Mouse (Mus musculus) embryonic facial prominence, embryonic 10.5 days (tissue): ENCODE results near the gene Atp4b. TPM values are rescaled to one million over a fixed set of nuclear protein-coding genes. Genes with fewer than 3 reads are reported as not detected.

Experiments
- DNase-seq: peaks from one replicate; pipeline ENCODE4 v3.0.0-alpha.2; 2017; ENCODE audit warnings: low spot score
- H3K27ac ChIP-seq: fragments of 300-500 bp; sonication (generic); replicated peaks from 2 replicates; pipeline ENCODE4 v1.5.1; 2016; ENCODE audit warnings: mild to moderate bottlenecking
- H3K27me3 ChIP-seq: fragments of 300-500 bp; sonication (generic); replicated peaks from 2 replicates; pipeline ENCODE4 v1.6.1; 2016; ENCODE audit warnings: low read depth, mild to moderate bottlenecking; ENCODE audit not compliant: poor library complexity, severe bottlenecking
- H3K36me3 ChIP-seq: fragments of 300-500 bp; sonication (generic); replicated peaks from 2 replicates; pipeline ENCODE4 v1.6.1; 2016; ENCODE audit warnings: mild to moderate bottlenecking, moderate library complexity
- H3K4me1 ChIP-seq: fragments of 300-500 bp; sonication (generic); 2 replicates; pipeline ENCODE4 v1.6.1; 2016
- H3K4me3 ChIP-seq: fragments of 300-500 bp; sonication (generic); 2 replicates; pipeline ENCODE4 v1.5.1; 2016; ENCODE audit warnings: mild to moderate bottlenecking, moderate library complexity
- H3K9me3 ChIP-seq: fragments of 300-500 bp; sonication (generic); 2 replicates; pipeline ENCODE4 v1.6.1; 2016; ENCODE audit warnings: mild to moderate bottlenecking
- WGBS: fragments of 180-500 bp; shearing (Covaris S2); methylation state at CpG from one replicate; pipeline ENCODE4 v1.1.7; 2016; 5-methylcytosine and 5-hydroxymethylcytosine counted together
- polyA plus RNA-seq: library from polyadenylated mRNA; unstranded; fragments of >200 nt; fragmentation: Nextera tagmentation; extraction: Ambion mirVana; gene quantifications from 2 replicates; pipeline ENCODE4 v1.2.1, GENCODE M21; 2016

Gene Atp4b
- not detected in 2 replicates for polyA plus RNA-seq

- H3K4me1 ChIP-seq: no peaks in the 10 kb centered on the region
- no peaks in the 10 kb centered on the region for H3K9me3 ChIP-seq
- no peaks in the 10 kb centered on the region for H3K36me3 ChIP-seq
- no peaks in the 10 kb centered on the region for H3K27me3 ChIP-seq
- DNase-seq: no peak
- H3K4me3 ChIP-seq: no peak within 1 kb of the TSS
- no peak within 1 kb of the TSS for H3K27ac ChIP-seq
- 78% methylated on average over 5 of the region's 5 CpGs for WGBS
These were observed at the start of gene Atp4b for GRCm38 (mm10) chr8:13396725-13397124. Gene Atp4b (minus strand): TSS chr8:13396825.

- WGBS: 92% methylated on average over 2 of the region's 2 CpGs
- no peak for DNase-seq
- Histone ChIP-seq H3K36me3 (no peaks in the 10 kb centered on the region), H3K9me3 (no peaks in the 10 kb centered on the region), H3K27me3 (peaks cover 6% of the 10 kb centered on the region), H3K4me1 (no peaks in the 10 kb centered on the region), H3K27ac (no peak overlapping the region), H3K4me3 (no peak overlapping the region)
These were observed 45.5 kb upstream of the Atp4b start for GRCm38 (mm10) chr8:13442152-13442551.

GRCm38 (mm10) chr8:13437531-13437930, 40.9 kb upstream of the Atp4b start:
- Histone ChIP-seq H3K4me1 (peaks cover 11% of the 10 kb centered on the region), H3K27ac (no peak overlapping the region), H3K9me3 (no peaks in the 10 kb centered on the region), H3K27me3 (peaks cover 46% of the 10 kb centered on the region), H3K36me3 (no peaks in the 10 kb centered on the region), H3K4me3 (no peak overlapping the region)
- no peak for DNase-seq
- WGBS: 82% methylated on average over 2 of the region's 2 CpGs

DNA sequence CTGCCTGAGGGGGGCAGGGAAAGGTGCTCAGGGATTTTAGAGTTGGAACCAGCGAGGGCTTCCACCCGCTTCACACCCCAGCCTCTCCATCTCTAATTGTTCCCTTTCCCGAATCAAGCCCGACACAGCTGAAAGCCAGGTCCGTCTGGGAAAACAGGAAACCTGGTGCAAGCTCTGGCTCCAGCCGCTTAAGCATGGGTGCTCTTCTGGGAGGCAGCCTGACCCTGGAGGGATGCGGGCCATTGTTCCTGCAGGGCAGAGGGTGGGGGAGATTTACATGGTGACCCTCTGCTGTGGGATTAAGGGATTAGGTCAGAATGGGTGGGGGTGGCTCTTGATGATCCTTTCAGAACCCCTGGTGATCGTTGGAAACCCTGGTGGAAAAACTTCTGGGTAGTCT, 39.4 kb upstream of the Atp4b start:
- H3K27ac ChIP-seq: no peak overlapping the region
- peaks cover 11% of the 10 kb centered on the region for H3K4me1 ChIP-seq
- H3K4me3 ChIP-seq: no peak overlapping the region
- peaks cover 46% of the 10 kb centered on the region for H3K27me3 ChIP-seq
- whole genome bisulfite sequencing: 10% methylated on average over 8 of the region's 8 CpGs
- no peaks in the 10 kb centered on the region for H3K9me3 ChIP-seq
- no peaks in the 10 kb centered on the region for H3K36me3 ChIP-seq
- no peak for DNase-seq

DNA sequence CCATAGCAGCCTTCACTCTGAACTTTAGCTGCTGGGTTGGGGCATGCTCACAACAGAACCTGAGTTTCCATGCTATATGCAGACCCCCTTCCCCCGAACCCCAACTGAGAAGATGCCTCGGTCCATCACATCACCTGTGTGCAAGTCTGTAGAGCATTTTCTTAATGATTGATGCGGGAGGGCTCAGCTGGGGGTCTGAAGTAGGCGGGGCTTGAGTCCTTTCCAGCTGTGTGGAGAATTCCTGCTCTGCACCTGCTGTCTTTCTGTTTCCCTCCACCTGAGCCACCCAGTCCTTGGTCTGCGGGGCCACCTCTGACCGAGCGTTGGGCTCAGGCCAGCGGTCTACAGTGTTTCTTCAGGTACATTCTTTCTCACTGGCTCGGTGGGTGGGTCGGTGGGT, 38.3 kb upstream of the Atp4b start, which contains the start of gene Tmem255b:
Gene Tmem255b (plus strand): TSS at position 301 of the 400 bp plus-strand sequence.
- H3K27ac ChIP-seq: no peak within 1 kb of the TSS
- H3K9me3 ChIP-seq: no peaks in the 10 kb centered on the region
- peaks cover 46% of the 10 kb centered on the region for H3K27me3 ChIP-seq
- no peaks in the 10 kb centered on the region for H3K36me3 ChIP-seq
- peaks cover 11% of the 10 kb centered on the region for H3K4me1 ChIP-seq
- H3K4me3 ChIP-seq: no peak within 1 kb of the TSS
- 15% methylated on average over 10 of the region's 10 CpGs for WGBS
- DNase-seq: no peak

DNA sequence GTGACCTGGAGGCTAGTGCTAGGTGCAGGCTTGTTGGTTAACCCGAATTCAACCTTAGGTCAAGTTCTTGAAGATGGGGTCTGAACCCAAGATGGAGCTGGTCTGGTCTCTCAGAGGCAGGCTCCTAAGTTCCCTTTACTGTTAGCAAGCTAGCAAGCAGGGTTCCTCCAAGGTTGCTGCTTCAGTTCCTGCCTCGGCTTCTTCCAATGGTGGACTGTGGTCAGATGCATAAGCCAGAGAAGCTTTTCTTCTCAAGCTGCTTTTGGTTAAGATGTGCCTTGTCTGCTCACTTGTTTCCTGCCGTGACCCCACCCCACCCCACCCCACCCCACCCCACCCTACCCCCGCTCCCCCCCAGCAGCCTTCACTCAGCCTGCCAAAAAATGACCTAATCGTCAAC, 36.5 kb upstream of the Atp4b start:
- no peaks in the 10 kb centered on the region for H3K36me3 ChIP-seq
- no peaks in the 10 kb centered on the region for H3K9me3 ChIP-seq
- H3K4me1 ChIP-seq: peaks cover 11% of the 10 kb centered on the region
- no peak overlapping the region for H3K4me3 ChIP-seq
- H3K27ac ChIP-seq: no peak overlapping the region
- no peak for DNase-seq
- H3K27me3 ChIP-seq: peaks cover 46% of the 10 kb centered on the region
- 82% methylated on average over 5 of the region's 5 CpGs for WGBS

DNA sequence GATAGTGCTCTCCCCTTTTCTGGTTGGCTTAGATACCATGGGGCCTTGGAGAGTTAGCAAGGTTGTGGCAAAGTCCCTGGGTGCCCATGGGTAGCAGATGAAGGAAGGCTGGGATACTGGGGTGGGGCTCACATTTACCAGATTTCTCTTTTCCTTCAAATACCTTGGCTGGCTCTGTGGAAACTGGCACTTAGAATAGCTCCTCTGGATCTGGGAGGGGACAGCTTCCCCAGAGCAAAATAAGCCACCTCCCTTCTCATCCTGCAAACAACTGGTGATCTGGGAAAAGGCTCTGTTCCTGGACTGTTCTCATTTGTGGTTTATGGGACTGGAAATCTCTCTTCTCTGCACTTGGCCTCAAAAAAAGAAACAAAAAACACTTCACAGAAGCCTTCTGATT, 34.2 kb upstream of the Atp4b start:
- no peak for DNase-seq
- no peaks in the 10 kb centered on the region for H3K36me3 ChIP-seq
- H3K4me1 ChIP-seq: peaks cover 9% of the 10 kb centered on the region
- no peak overlapping the region for H3K27ac ChIP-seq
- peaks cover 27% of the 10 kb centered on the region for H3K27me3 ChIP-seq
- no peaks in the 10 kb centered on the region for H3K9me3 ChIP-seq
- no peak overlapping the region for H3K4me3 ChIP-seq

GRCm38 (mm10) chr8:13430412-13430811, 33.8 kb upstream of the Atp4b start:
- WGBS: 84% methylated on average over 7 of the region's 7 CpGs
- H3K4me3 ChIP-seq: no peak overlapping the region
- H3K36me3 ChIP-seq: no peaks in the 10 kb centered on the region
- peaks cover 5% of the 10 kb centered on the region for H3K4me1 ChIP-seq
- peaks cover 22% of the 10 kb centered on the region for H3K27me3 ChIP-seq
- no peak for DNase-seq
- no peak overlapping the region for H3K27ac ChIP-seq
- H3K9me3 ChIP-seq: no peaks in the 10 kb centered on the region

DNA sequence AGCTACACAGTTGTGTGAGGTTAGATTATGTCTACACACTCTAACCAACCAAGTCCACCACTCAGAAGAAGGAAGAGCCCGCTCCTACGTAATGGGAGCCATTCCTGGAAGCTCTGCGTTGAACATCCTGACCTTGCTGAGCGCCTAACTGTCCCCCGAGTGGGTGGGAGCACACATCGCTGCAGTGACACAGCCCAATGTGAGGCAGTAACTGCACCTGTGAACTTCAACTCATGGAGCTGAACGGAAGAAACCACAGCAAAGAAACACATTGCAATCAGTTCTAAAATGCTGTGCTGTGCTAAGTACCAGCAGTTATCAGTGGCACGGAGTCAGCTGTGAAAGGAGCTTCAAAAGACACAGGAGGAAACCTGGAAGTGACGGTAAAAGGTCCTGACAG, 31.5 kb upstream of the Atp4b start:
- no peak for DNase-seq
- 88% methylated on average over 9 of the region's 9 CpGs for WGBS
- Histone ChIP-seq H3K27me3 (0 out of 2 replicates have a peak, but pooled peaks cover under 1% of the 10 kb centered on the region), H3K4me3 (no peak overlapping the region), H3K27ac (no peak overlapping the region), H3K4me1 (no peaks in the 10 kb centered on the region), H3K36me3 (no peaks in the 10 kb centered on the region), H3K9me3 (no peaks in the 10 kb centered on the region)

- no peaks in the 10 kb centered on the region for H3K27me3 ChIP-seq
- no peaks in the 10 kb centered on the region for H3K36me3 ChIP-seq
- 80% methylated on average over 6 of the region's 6 CpGs for WGBS
- no peaks in the 10 kb centered on the region for H3K4me1 ChIP-seq
- no peaks in the 10 kb centered on the region for H3K9me3 ChIP-seq
- H3K4me3 ChIP-seq: no peak overlapping the region
- H3K27ac ChIP-seq: no peak overlapping the region
- DNase-seq: no peak
These were observed 30.7 kb upstream of the Atp4b start for GRCm38 (mm10) chr8:13427351-13427750.

GRCm38 (mm10) chr8:13420970-13421369, 24.3 kb upstream of the Atp4b start:
- H3K27ac ChIP-seq: no peak overlapping the region
- H3K27me3 ChIP-seq: no peaks in the 10 kb centered on the region
- no peak overlapping the region for H3K4me3 ChIP-seq
- 89% methylated on average over 6 of the region's 6 CpGs for WGBS
- H3K9me3 ChIP-seq: no peaks in the 10 kb centered on the region
- H3K4me1 ChIP-seq: no peaks in the 10 kb centered on the region
- no peak for DNase-seq
- H3K36me3 ChIP-seq: no peaks in the 10 kb centered on the region

DNA sequence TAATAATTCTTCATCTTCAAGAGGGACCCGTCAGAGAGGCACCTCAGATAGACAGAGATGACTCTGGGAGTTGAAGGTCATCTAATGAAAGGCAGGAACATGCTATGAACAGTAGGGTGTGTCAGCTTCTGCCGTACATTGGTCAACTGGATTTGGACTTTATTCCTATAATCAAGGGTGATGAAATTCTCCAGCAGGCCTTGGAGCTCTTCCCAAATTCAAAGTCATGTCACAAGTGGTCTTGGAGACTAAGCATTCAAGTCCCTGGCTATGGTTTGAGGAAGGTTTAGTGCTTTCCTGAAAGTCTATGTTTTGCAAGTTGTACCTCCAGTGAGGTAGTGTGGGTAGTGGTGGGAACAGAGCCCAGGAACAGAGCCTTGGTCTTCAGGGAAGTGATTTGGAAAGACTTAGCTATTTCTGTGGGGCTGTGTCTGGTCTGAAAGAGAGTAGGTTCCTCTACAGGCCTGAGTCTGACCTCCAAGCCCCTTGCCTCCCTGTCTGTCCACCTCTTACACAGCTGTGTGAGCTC, 22.6 kb upstream of the Atp4b start:
- Histone ChIP-seq H3K4me1 (no peaks in the 10 kb centered on the region), H3K27ac (no peak overlapping the region), H3K36me3 (no peaks in the 10 kb centered on the region), H3K27me3 (no peaks in the 10 kb centered on the region), H3K4me3 (no peak overlapping the region), H3K9me3 (no peaks in the 10 kb centered on the region)
- no peak for DNase-seq
- WGBS: 76% methylated on average over 2 of the region's 2 CpGs

DNA sequence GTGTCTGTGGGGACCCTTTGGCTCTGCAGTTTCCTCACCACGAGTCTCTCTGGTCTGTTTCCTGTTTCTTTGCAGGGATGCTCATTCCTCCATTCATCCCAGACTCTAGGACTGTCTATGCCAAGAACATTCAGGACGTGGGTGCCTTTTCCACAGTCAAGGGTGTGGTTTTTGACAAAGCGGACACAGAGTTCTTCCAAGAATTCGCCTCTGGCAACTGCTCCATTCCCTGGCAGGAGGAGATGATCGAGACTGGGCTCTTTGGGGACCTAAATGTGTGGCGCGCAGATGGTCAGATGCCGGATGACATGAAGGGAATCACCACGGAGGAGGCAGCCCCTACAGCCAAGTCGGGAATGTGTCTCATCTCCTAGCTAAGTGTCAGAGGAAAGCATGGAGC, 19.3 kb upstream of the Atp4b start:
- H3K27ac ChIP-seq: no peak overlapping the region
- no peaks in the 10 kb centered on the region for H3K4me1 ChIP-seq
- H3K27me3 ChIP-seq: no peaks in the 10 kb centered on the region
- H3K4me3 ChIP-seq: no peak overlapping the region
- no peak for DNase-seq
- H3K36me3 ChIP-seq: no peaks in the 10 kb centered on the region
- 78% methylated on average over 10 of the region's 10 CpGs for WGBS
- H3K9me3 ChIP-seq: no peaks in the 10 kb centered on the region
